Mouse (Mus musculus): Measurements from ENCODE around the gene Kl. TPM values are rescaled to one million over a fixed set of nuclear protein-coding genes. Genes with fewer than 3 reads are reported as not detected.

Gene Kl
- polyA plus RNA-seq (2014; fragmentation: Nextera tagmentation; extraction: Ambion mirVana), result 1.2 and 1.9 TPM in 2 replicates

DNA sequence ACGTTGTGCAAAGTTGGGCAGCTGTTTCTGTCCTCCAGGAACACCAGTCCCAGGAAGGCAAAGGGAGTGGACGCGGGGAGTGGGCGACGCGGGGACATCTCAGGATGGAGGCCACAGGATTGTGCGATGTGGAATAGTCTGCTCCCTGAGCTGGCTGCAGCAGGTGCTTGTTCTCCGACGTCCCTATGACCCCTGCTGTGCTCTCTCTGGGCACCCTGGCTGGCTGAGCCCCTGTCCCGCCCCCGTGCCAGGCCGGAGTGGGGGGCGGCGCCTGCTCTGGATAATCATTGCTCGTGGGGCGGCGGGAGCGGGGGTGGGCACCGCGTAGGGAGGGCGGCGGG, at the start of gene Kl:
TSS of gene Kl (plus strand) at position 280 of the 341 bp plus-strand sequence.
- ATAC-seq (ENCODE audit: low FRiP score) (peak; percentile 37), DNase-seq (ENCODE audit: low spot score) (no peak)
- Histone ChIP-seq H3K9me3 (ENCODE audit: control insufficient read depth, low read length) (no peaks in the 10 kb centered on the region), H3K4me2 (replicated peaks) (peak within 1 kb of the TSS; percentile 80), H3K9ac (peak within 1 kb of the TSS; percentile 65), H3K4me3 (replicated peaks; ENCODE audit: low read length) (peak within 1 kb of the TSS; percentile 52), H3K36me3 (replicated peaks; ENCODE audit: control insufficient read depth, insufficient read depth) (no peaks in the 10 kb centered on the region), H3K4me1 (replicated peaks; ENCODE audit: control insufficient read depth, insufficient read depth, low read length) (peaks cover 10% of the 10 kb centered on the region), H3K27ac (no peak within 1 kb of the TSS), H3K27me3 (ENCODE audit: control insufficient read depth, insufficient read depth, low read length) (peaks cover 12% of the 10 kb centered on the region)
- 4% methylated on average over 22 of the region's 22 CpGs for WGBS

DNA sequence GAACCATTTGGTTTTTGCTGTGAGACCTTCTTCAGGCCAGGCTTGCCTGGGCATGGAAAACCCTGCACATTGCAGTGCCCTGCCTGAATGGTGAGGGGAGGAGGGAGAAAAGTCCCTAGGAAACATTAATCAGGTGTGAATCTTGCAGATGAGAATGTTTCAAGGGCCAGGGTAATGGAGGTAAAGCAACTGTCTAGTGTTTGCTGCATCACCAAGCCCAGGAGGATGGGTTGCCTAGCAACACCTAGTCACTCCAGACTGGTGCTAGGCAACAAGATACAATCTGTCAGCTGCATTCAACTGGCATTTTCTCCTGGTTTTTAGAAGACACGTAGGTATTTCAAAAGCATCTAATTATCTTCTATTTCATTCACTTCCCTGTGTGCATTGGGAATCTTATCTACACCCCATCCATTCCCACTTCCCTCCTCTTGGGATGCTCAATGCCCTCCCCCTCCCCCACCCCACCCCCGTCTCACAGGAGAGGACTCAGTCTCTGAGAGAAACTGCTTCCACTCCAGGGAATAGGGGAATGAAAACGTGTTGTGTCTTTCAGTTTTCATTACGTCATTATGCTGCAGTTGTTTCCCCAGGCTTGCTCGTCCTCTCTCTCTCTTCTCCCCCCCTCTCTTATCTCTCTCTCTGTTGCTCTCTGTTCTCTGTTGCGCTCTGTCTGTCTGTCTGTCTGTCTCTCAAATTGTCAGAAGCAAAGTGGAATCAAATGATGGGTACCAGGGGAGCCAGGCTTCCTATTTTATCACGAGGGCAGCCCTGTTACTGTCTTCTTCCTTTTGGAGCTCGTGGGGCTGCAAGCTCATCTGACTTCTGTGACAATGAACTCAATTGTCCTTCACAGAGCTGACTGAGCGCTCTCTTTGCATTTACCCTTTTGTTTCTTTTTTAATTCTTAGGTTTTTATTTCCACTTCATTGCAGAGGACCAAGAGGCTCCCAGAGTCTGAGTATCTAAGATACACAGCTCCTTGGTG, 46.1 kb upstream of the Kl start:
- WGBS, result 10% methylated on average over 9 of the region's 9 CpGs
- Histone ChIP-seq H3K9ac (peak overlapping the region; percentile 30), H3K4me2 (replicated peaks) (peak overlapping the region; percentile 35), H3K27me3 (ENCODE audit: control insufficient read depth, insufficient read depth, low read length) (no peaks in the 10 kb centered on the region), H3K9me3 (ENCODE audit: control insufficient read depth, low read length) (no peaks in the 10 kb centered on the region), H3K36me3 (replicated peaks; ENCODE audit: control insufficient read depth, insufficient read depth) (no peaks in the 10 kb centered on the region), H3K27ac (peak overlapping the region; percentile 93), H3K4me3 (replicated peaks; ENCODE audit: low read length) (no peak overlapping the region), H3K4me1 (replicated peaks; ENCODE audit: control insufficient read depth, insufficient read depth, low read length) (peaks cover 28% of the 10 kb centered on the region)
- ATAC-seq (ENCODE audit: low FRiP score), result peak; percentile 98
- DNase-seq (ENCODE audit: low spot score), result peak; percentile 84

DNA sequence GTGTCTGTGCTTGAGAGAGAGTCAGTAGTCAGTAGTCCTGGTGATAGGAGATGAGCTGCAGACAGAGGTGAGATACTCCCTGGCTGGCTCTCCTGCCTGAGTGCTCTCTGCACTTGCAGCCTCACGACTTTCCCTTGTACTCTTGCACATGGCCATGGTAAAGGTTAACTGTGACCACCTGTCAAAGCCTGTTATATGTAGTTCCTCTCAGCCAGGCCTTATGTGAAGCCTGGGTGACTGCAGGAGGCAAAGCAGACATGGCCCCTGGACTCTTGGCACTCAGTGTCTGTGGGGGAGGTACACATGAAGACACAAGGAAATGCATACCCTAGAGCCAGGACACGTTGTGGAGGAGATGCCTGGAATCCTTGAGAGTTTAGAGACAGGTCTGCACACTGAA, 40.3 kb upstream of the Kl start:
- H3K27ac ChIP-seq, result no peak overlapping the region
- H3K4me2 ChIP-seq (replicated peaks), result no peak overlapping the region
- no peak for ATAC-seq (ENCODE audit: low FRiP score)
- H3K9me3 ChIP-seq (ENCODE audit: control insufficient read depth, low read length), result no peaks in the 10 kb centered on the region
- no peak overlapping the region for H3K9ac ChIP-seq
- H3K4me1 ChIP-seq (replicated peaks; ENCODE audit: control insufficient read depth, insufficient read depth, low read length), result peaks cover 4% of the 10 kb centered on the region
- no peaks in the 10 kb centered on the region for H3K36me3 ChIP-seq (replicated peaks; ENCODE audit: control insufficient read depth, insufficient read depth)
- WGBS, result 50% methylated on average over 2 of the region's 2 CpGs
- no peak overlapping the region for H3K4me3 ChIP-seq (replicated peaks; ENCODE audit: low read length)
- no peaks in the 10 kb centered on the region for H3K27me3 ChIP-seq (ENCODE audit: control insufficient read depth, insufficient read depth, low read length)
- no peak for DNase-seq (ENCODE audit: low spot score)

DNA sequence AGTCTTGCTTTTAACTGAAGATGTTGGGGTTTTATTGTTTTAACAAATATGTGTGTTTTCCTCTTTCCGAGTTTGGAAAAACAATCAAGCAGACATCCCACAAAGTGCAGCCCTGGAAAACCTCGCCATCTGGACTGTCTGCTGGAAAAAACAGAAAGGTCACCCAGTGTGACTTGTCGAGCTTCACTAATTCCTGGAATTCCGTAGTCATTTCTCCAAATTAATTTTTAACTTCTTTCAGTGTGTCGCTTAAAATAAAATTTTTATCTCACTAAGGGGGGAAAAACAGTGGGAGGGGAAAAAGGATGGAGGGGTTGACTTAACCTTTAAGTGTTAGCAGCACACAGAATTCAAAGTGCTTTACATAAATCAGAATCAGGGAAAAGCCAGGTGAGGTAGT, 39.8 kb upstream of the Kl start:
- H3K27me3 ChIP-seq (ENCODE audit: control insufficient read depth, insufficient read depth, low read length), result no peaks in the 10 kb centered on the region
- WGBS, result 37% methylated on average over 5 of the region's 5 CpGs
- no peak overlapping the region for H3K27ac ChIP-seq
- no peaks in the 10 kb centered on the region for H3K9me3 ChIP-seq (ENCODE audit: control insufficient read depth, low read length)
- DNase-seq (ENCODE audit: low spot score), result no peak
- no peaks in the 10 kb centered on the region for H3K36me3 ChIP-seq (replicated peaks; ENCODE audit: control insufficient read depth, insufficient read depth)
- ATAC-seq (ENCODE audit: low FRiP score), result no peak
- H3K4me2 ChIP-seq (replicated peaks), result no peak overlapping the region
- H3K9ac ChIP-seq, result no peak overlapping the region
- H3K4me1 ChIP-seq (replicated peaks; ENCODE audit: control insufficient read depth, insufficient read depth, low read length), result no peaks in the 10 kb centered on the region
- H3K4me3 ChIP-seq (replicated peaks; ENCODE audit: low read length), result no peak overlapping the region

DNA sequence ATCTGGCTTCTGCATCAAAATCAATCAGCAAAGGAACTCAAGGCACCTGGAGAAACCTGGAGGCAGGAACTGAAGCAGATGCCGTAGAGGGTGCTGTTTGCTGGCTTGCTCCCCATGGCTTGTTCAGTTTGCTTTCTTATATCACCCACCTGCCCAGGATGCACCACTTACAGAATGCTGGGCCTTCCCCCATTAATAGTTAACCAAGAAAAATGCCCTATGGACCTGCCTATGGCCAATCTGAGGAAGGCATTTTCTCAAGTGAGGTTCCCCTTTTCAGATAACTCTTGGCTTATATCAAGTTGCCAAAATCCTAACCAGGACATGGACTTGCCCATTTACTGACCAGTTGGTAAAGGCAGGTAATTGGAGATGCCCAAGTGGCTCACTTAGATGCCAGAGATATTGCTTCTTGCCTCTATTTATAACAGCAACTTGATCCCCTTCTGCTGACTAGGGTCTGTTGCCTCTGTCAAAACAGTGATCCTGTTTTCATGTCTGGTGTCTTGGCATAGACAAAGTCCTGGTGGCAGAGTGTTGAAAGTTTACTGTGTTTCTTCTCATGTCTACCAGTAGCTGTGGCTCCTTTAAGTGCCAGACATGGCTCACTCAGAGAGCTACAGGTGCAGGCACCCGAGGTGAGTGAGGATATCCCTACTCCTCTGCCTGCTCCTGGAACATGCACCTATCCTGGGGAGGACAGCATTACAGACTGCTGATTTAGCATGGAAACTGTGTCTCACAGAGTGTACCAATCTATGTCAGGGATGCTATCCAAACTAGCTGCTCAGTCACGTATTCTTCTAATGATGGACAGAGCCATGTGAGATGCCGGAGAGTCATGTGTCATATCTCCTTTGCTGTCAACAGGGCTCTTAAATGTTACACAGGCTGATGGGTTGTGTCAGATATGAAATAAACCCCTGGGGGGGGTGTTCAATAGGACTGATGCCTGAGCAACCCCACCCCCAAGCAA, 37.0 kb upstream of the Kl start:
- Histone ChIP-seq H3K9ac (no peak overlapping the region), H3K27ac (no peak overlapping the region), H3K4me1 (replicated peaks; ENCODE audit: control insufficient read depth, insufficient read depth, low read length) (no peaks in the 10 kb centered on the region), H3K4me2 (replicated peaks) (no peak overlapping the region), H3K27me3 (ENCODE audit: control insufficient read depth, insufficient read depth, low read length) (no peaks in the 10 kb centered on the region), H3K36me3 (replicated peaks; ENCODE audit: control insufficient read depth, insufficient read depth) (no peaks in the 10 kb centered on the region), H3K9me3 (ENCODE audit: control insufficient read depth, low read length) (no peaks in the 10 kb centered on the region), H3K4me3 (replicated peaks; ENCODE audit: low read length) (no peak overlapping the region)
- no peak for DNase-seq (ENCODE audit: low spot score)
- ATAC-seq (ENCODE audit: low FRiP score), result no peak
- WGBS, result 84% methylated on average over 4 of the region's 4 CpGs

DNA sequence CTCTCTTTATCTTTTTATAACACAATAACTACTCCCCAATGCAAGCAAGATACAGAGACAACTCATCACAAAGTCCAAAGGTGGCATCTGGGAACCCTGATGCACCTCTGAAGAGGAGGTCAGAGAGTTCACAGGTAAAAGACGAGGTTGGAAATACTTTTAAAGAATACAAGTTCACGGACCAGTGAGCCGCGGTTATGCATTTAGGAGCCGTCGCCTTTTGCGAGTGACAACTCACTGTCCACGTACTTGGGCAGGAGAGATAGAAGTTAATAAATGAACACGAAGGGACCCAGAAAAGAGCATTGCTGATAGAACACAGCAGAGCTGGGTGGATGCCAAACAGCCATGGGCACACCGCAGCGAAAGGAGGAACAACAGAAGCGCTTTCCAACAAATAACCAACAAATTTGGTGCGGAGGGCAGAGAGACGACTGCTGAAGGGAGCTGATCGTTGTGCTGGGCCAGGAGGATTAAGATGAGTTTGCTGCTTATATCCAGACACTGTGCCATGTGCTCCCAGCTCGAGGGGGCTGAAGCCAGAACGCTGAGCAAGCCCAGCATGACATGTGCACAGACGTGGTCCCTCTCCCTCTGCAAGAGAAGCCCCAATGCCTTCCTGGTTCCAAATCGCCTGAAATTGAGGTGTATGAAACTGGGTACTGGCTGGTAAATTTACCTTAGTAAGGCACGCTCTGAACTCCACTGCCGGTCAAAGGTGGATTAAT, 35.1 kb upstream of the Kl start:
- Histone ChIP-seq H3K27ac (no peak overlapping the region), H3K4me1 (replicated peaks; ENCODE audit: control insufficient read depth, insufficient read depth, low read length) (no peaks in the 10 kb centered on the region), H3K9me3 (ENCODE audit: control insufficient read depth, low read length) (no peaks in the 10 kb centered on the region), H3K4me2 (replicated peaks) (no peak overlapping the region), H3K36me3 (replicated peaks; ENCODE audit: control insufficient read depth, insufficient read depth) (no peaks in the 10 kb centered on the region), H3K9ac (no peak overlapping the region), H3K27me3 (ENCODE audit: control insufficient read depth, insufficient read depth, low read length) (no peaks in the 10 kb centered on the region), H3K4me3 (replicated peaks; ENCODE audit: low read length) (no peak overlapping the region)
- WGBS, result 76% methylated on average over 21 of the region's 21 CpGs
- DNase-seq (ENCODE audit: low spot score) (no peak), ATAC-seq (ENCODE audit: low FRiP score) (no peak)

DNA sequence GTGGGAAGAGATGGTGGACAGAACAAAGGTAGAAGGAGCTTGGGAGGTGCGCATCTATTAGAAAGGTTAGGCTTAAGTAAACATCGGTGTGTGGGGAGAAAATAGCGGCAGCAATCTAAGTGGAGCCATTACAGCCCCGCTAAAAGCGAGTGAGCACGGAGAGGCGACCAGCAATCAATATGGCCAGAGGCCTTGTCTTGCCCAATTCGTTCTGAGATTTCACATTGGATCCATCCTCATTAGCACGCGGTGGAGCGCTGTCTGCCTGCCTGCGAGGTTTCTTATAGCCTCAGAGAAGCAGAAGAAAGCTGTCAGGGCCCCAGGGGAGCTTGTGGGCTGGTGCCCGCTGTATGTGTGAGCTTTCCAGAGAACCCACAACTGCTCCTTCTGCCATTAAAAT, 33.8 kb upstream of the Kl start:
- H3K4me1 ChIP-seq (replicated peaks; ENCODE audit: control insufficient read depth, insufficient read depth, low read length), result no peaks in the 10 kb centered on the region
- DNase-seq (ENCODE audit: low spot score), result no peak
- no peaks in the 10 kb centered on the region for H3K9me3 ChIP-seq (ENCODE audit: control insufficient read depth, low read length)
- WGBS, result 69% methylated on average over 13 of the region's 13 CpGs
- no peak; the same call in 1 of the 2 replicates for ATAC-seq (ENCODE audit: low FRiP score)
- no peak overlapping the region for H3K4me3 ChIP-seq (replicated peaks; ENCODE audit: low read length)
- H3K27me3 ChIP-seq (ENCODE audit: control insufficient read depth, insufficient read depth, low read length), result no peaks in the 10 kb centered on the region
- H3K27ac ChIP-seq, result peak overlapping the region; percentile 20
- no peaks in the 10 kb centered on the region for H3K36me3 ChIP-seq (replicated peaks; ENCODE audit: control insufficient read depth, insufficient read depth)
- H3K9ac ChIP-seq, result no peak overlapping the region
- H3K4me2 ChIP-seq (replicated peaks), result no peak overlapping the region

DNA sequence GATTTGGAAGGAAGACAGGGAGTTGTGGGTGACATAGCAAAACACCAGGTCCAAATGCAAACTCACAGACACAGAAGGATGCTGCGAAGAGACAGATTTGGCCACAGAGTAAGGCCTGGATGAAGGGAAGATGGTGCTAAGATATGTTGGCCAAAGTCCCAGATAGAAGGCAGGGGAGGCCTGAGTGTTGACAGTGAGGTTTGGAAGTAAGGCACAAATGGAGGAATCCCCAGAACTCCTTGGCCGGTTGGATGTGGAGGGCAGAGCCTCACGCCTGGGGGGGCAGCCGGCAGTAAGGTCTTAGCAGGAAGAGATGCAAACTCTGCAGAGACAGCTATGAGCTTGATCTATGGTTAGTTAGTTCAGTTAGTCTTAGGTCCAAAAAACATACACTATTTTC, 33.1 kb upstream of the Kl start:
- H3K27ac ChIP-seq, result no peak overlapping the region
- H3K36me3 ChIP-seq (replicated peaks; ENCODE audit: control insufficient read depth, insufficient read depth), result no peaks in the 10 kb centered on the region
- no peaks in the 10 kb centered on the region for H3K9me3 ChIP-seq (ENCODE audit: control insufficient read depth, low read length)
- no peaks in the 10 kb centered on the region for H3K4me1 ChIP-seq (replicated peaks; ENCODE audit: control insufficient read depth, insufficient read depth, low read length)
- H3K27me3 ChIP-seq (ENCODE audit: control insufficient read depth, insufficient read depth, low read length), result no peaks in the 10 kb centered on the region
- no peak overlapping the region for H3K4me3 ChIP-seq (replicated peaks; ENCODE audit: low read length)
- no peak overlapping the region for H3K4me2 ChIP-seq (replicated peaks)
- DNase-seq (ENCODE audit: low spot score), result no peak
- no peak for ATAC-seq (ENCODE audit: low FRiP score)
- WGBS, result 95% methylated on average over 4 of the region's 4 CpGs
- no peak overlapping the region for H3K9ac ChIP-seq
